In genomic region chr10:68795466-68795865, GRCm38 (mm10) we compare ENCODE assay signal across 8 mouse cellular contexts.
DNase-seq lines count a peak whose midpoint lies in the region; ATAC-seq and TF ChIP-seq lines count a peak whose summit lies in the region.
"Had no signal": no experiment of that assay in that cellular context is flagged by ENCODE, and none has a peak within 500 bp of the region (broad histone marks: within the 10 kb centered on the region; RNA-seq: fewer than 3 reads in every experiment).

No protein-coding gene starts in this region.

- DNase-seq in 3T3-L1 (ENCODE audit: low read depth, low spot score): peak; percentile 68
- DNase-seq in B cell, adult 2 months: peak; percentile 61 to 67
- DNase-seq in embryo, embryonic 10 days (ENCODE audit: low spot score): peak; percentile 65
- peak; percentile 65 for DNase-seq in heart, postnatal 0 days (ENCODE audit: low spot score)
- peak; percentile 67 for DNase-seq in lung, embryonic 14.5 days
- DNase-seq in urinary bladder, adult 18-20 months (ENCODE audit: low spot score in 2 of 2): no peak
- no peak for DNase-seq in cerebellum, postnatal 36 days

- H3K4me3 ChIP-seq in heart, postnatal 0 days (ENCODE audit: low read depth, low read length): no peak overlapping the region
- H3K4me3 ChIP-seq in lung, embryonic 14.5 days (ENCODE audit: low read depth, low read length): no peak overlapping the region
- H3K4me3 ChIP-seq: erythroblast, embryonic 14.5 days had no signal

- no peak overlapping the region for H3K9ac ChIP-seq in heart, postnatal 0 days (replicated peaks; ENCODE audit: low read depth, low read length)
- H3K9ac ChIP-seq in lung, embryonic 14.5 days: no peak overlapping the region

- H3K4me1 ChIP-seq in heart, postnatal 0 days (ENCODE audit: control insufficient read depth, insufficient read depth): no peaks in the 10 kb centered on the region
- H3K4me1 ChIP-seq in lung, embryonic 14.5 days (ENCODE audit: insufficient read depth): no peaks in the 10 kb centered on the region

- no peaks in the 10 kb centered on the region for H3K9me3 ChIP-seq in heart, postnatal 0 days (replicated peaks; ENCODE audit: control insufficient read depth, low read length)
- no peaks in the 10 kb centered on the region for H3K9me3 ChIP-seq in lung, embryonic 14.5 days (ENCODE audit: low read depth, low read length)

- WGBS in heart, postnatal 0 days: 10% methylated on average over 3 of the region's 3 CpGs
- WGBS in lung, embryonic 14.5 days: 18% methylated on average over 3 of the region's 3 CpGs

- no peaks in the 10 kb centered on the region for H3K36me3 ChIP-seq in heart, postnatal 0 days (replicated peaks; ENCODE audit: control insufficient read depth, insufficient read depth, low read length)
- H3K36me3 ChIP-seq in lung, embryonic 14.5 days (ENCODE audit: insufficient read depth): no peaks in the 10 kb centered on the region

- no peak for TF ChIP-seq CTCF in heart, postnatal 0 days (IDR thresholded peaks at IDR 0.05; ENCODE audit: low read depth)
- TF ChIP-seq CTCF in lung, embryonic 14.5 days (IDR thresholded peaks at IDR 0.05; ENCODE audit: low read depth): no peak

- no peaks in the 10 kb centered on the region for H3K27me3 ChIP-seq in heart, postnatal 0 days (ENCODE audit: control insufficient read depth, insufficient read depth, low read length)
- H3K27me3 ChIP-seq in lung, embryonic 14.5 days (ENCODE audit: insufficient read depth, low read length): no peaks in the 10 kb centered on the region

- peak overlapping the region; percentile 46 for H3K4me2 ChIP-seq in heart, postnatal 0 days (ENCODE audit: low read depth, low read length)
- no peak overlapping the region for H3K4me2 ChIP-seq in lung, embryonic 14.5 days

- peak; percentile 84 for ATAC-seq in heart, postnatal 0 days (ENCODE audit: insufficient read depth, low read depth)
- ATAC-seq in lung, embryonic 14.5 days (ENCODE audit: insufficient read depth): no peak; the same call in 1 of the 2 replicates

- TF ChIP-seq EP300 in heart, postnatal 0 days (IDR thresholded peaks at IDR 0.05; ENCODE audit: low read depth): no peak

- H3K27ac ChIP-seq in heart, postnatal 0 days (ENCODE audit: low read depth): peak overlapping the region; percentile 55
- H3K27ac ChIP-seq in lung, embryonic 14.5 days (ENCODE audit: low read depth): no peak overlapping the region

Comparison
In these comparisons a context has a peak if more than half of its experiments do, and no peak if none do; other contexts are left out.
1. DNase-seq: peak in 3T3-L1 (single experiment), B cell, adult 2 months (2 of 2), embryo, embryonic 10 days (single experiment), heart, postnatal 0 days (single experiment) and lung, embryonic 14.5 days (single experiment); none in urinary bladder, adult 18-20 months (0 of 2) and cerebellum, postnatal 36 days (0 of 2).